Mouse (Mus musculus): ENCODE results near the gene Abcf3. TPM values are rescaled to one million over a fixed set of nuclear protein-coding genes. Genes with fewer than 3 reads are reported as not detected.

Gene Abcf3
- 39.0 and 45.1 TPM in 2 replicates for polyA plus RNA-seq (2012; rRNA removed)

DNA sequence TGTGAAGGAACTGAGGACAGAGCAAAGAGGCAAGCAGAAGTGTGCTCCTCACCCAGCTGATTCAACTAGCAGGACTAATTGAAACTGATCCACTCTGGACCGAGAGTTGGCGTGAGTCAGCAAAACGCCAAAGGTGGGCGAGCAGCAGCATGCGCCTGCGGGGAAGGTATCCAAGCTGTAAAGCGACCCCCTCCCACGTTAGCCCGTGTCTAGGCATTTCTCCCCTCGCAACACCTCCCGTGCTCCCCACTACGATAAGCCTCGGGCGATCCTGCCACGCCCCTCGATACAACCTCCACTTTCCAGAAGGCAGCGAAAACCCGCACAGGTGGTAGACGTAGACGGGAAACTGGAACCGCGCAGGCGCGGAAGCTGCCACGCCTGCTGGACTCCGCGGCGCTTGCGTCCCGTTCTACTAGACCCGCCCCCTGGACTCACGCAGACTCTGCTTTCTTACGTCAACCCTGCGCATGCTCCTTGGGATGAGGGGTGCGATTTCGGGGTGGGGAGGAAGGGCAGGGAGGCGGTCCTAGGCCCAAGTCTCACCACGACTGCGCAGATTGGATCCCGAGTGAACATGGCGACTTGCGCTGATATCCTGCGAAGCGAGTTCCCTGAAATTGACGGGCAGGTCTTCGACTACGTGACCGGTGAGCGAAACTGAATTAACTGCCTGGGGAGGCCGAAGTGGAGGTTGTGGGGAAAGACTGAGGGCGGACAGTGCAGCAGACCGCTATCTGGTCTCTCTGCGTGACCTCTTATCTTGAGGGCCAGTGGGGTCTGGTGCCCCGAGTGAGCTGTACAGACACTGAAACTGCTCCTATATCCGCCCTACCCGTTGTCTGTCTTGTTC is at the start of gene Abcf3:
Gene Abcf3 (plus strand): TSS at position 482 of the 853 bp plus-strand sequence.
- Histone ChIP-seq H3K27ac (ENCODE audit: insufficient read depth, low read depth, low read length) (peak within 1 kb of the TSS; percentile 66), H3K4me1 (ENCODE audit: control insufficient read depth, insufficient read depth, low read length) (peaks cover 3% of the 10 kb centered on the region; the same call in 1 of the 2 replicates), H3K27me3 (replicated peaks; ENCODE audit: control insufficient read depth, insufficient read depth, low read length) (no peaks in the 10 kb centered on the region), H3K36me3 (ENCODE audit: control insufficient read depth, insufficient read depth, low read length) (peaks cover 1% of the 10 kb centered on the region; the same call in 1 of the 2 replicates), H3K4me3 (ENCODE audit: insufficient read depth, low read depth, low read length) (peak within 1 kb of the TSS; percentile 79)
- under 1% methylated on average over 56 of the region's 56 CpGs for WGBS
- TF ChIP-seq POLR2A (IDR thresholded peaks at IDR 0.05; ENCODE audit: low read depth, low read length), result peak; percentile 92
- no peak for TF ChIP-seq CTCF (conservative IDR thresholded peaks at IDR 0.05; ENCODE audit: insufficient read depth, insufficient read length, low read depth, low read length)
- peak; percentile 99 for DNase-seq

DNA sequence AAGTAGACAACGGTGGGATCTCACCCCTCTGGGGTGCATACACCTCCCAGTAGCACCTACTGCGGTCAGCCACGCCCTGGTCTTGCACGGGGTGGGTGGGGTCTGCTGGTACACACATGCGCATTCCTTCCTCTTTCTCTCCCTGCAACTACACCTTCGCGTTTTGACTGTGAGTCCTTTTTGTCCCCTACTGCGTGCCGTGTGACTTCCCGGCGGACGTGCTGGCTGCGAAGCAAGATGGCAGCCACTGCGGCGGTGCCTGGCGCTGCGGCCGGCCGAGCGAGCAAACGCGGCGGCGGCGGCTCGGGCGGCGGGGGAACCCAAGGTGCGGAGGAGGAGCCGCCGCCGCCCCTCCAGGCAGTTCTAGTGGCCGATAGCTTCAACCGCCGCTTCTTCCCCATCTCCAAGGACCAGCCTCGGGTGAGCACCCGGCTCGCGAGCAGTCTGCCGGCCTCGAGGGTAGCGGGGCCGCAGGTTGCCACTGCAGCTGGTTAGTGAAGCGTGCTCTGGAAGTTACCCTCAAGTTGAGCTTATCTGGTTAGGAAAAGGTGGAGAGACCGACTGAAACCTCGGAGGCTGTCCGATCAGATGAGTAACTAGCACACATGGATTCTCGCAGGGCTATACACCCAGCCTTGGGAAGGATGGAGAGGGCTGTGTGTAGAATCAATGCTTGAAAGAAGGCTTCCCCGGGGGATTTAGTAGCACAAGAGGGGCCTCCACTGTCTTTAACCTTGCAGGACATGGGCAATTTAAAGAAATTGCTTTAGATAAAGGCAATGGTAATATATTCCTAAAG is 49.5 kb upstream of the Abcf3 start, which contains the start of gene Eif2b5:
Gene Eif2b5 (plus strand): TSS at position 141 of the 799 bp plus-strand sequence.
- DNase-seq, result peak; percentile 98
- 1% methylated on average over 49 of the region's 49 CpGs for WGBS
- H3K27me3 ChIP-seq (replicated peaks; ENCODE audit: control insufficient read depth, insufficient read depth, low read length), result no peaks in the 10 kb centered on the region
- peak within 1 kb of the TSS; percentile 56 for H3K4me3 ChIP-seq (ENCODE audit: insufficient read depth, low read depth, low read length)
- H3K4me1 ChIP-seq (ENCODE audit: control insufficient read depth, insufficient read depth, low read length), result no peaks in the 10 kb centered on the region
- TF ChIP-seq POLR2A (IDR thresholded peaks at IDR 0.05; ENCODE audit: low read depth, low read length) (peak; percentile 54), CTCF (conservative IDR thresholded peaks at IDR 0.05; ENCODE audit: insufficient read depth, insufficient read length, low read depth, low read length) (no peak)
- no peaks in the 10 kb centered on the region; the same call in 1 of the 2 replicates for H3K36me3 ChIP-seq (ENCODE audit: control insufficient read depth, insufficient read depth, low read length)
- H3K27ac ChIP-seq (ENCODE audit: insufficient read depth, low read depth, low read length), result peak within 1 kb of the TSS; percentile 11; the same call in 1 of the 2 replicates

DNA sequence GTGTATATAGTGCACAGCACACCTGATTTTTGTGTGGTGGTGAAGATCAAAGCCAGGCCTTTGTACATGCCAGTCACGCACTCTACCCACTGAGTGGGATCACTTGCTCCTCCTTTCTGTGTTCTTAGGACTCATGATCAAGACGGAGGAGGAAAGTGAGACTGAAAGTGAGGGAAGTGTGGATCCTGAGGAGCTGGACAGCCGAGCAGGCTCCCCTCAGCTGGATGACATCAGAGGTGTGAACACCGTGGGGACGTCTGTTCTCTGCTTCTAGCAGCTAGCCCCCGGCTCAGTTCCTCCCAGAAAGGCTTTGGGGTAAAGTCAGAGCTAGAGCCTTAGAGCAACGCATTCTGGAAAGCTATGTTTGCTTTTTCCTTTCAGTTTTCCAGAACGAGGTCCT is 42.4 kb upstream of the Abcf3 start:
- no peak for DNase-seq
- Histone ChIP-seq H3K36me3 (ENCODE audit: control insufficient read depth, insufficient read depth, low read length) (peaks cover 1% of the 10 kb centered on the region; the same call in 1 of the 2 replicates), H3K4me1 (ENCODE audit: control insufficient read depth, insufficient read depth, low read length) (no peaks in the 10 kb centered on the region), H3K4me3 (ENCODE audit: insufficient read depth, low read depth, low read length) (no peak overlapping the region), H3K27ac (ENCODE audit: insufficient read depth, low read depth, low read length) (no peak overlapping the region), H3K27me3 (replicated peaks; ENCODE audit: control insufficient read depth, insufficient read depth, low read length) (no peaks in the 10 kb centered on the region)
- 86% methylated on average over 8 of the region's 8 CpGs for WGBS
- TF ChIP-seq POLR2A (IDR thresholded peaks at IDR 0.05; ENCODE audit: low read depth, low read length) (no peak), CTCF (conservative IDR thresholded peaks at IDR 0.05; ENCODE audit: insufficient read depth, insufficient read length, low read depth, low read length) (no peak)

DNA sequence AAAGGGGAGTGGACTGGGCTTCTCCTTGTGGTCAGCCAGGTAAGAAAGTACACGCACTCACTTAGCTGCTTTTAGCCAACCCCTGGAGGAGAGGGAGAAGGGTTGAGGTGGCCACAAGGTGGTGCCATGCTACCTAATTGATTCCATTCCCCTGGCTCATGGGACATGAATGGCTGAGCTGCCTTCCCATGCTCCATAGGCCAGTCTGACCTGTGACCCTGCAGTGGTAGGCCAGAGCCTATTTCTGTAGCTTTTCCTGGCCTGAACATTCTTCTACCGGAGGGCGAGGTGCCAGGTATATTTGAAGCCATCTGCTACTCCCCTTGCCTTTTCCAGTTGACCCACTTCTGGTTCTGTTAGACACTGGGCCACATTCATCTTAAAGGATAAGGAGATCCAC is 39.0 kb upstream of the Abcf3 start:
- H3K36me3 ChIP-seq (ENCODE audit: control insufficient read depth, insufficient read depth, low read length), result peaks cover 1% of the 10 kb centered on the region; the same call in 1 of the 2 replicates
- H3K27me3 ChIP-seq (replicated peaks; ENCODE audit: control insufficient read depth, insufficient read depth, low read length), result no peaks in the 10 kb centered on the region
- no peaks in the 10 kb centered on the region for H3K4me1 ChIP-seq (ENCODE audit: control insufficient read depth, insufficient read depth, low read length)
- 55% methylated on average over 3 of the region's 3 CpGs for WGBS
- TF ChIP-seq CTCF (conservative IDR thresholded peaks at IDR 0.05; ENCODE audit: insufficient read depth, insufficient read length, low read depth, low read length), result peak; percentile 78
- no peak for TF ChIP-seq POLR2A (IDR thresholded peaks at IDR 0.05; ENCODE audit: low read depth, low read length)
- H3K27ac ChIP-seq (ENCODE audit: insufficient read depth, low read depth, low read length), result no peak overlapping the region
- peak; percentile 75 for DNase-seq
- no peak overlapping the region for H3K4me3 ChIP-seq (ENCODE audit: insufficient read depth, low read depth, low read length)

DNA sequence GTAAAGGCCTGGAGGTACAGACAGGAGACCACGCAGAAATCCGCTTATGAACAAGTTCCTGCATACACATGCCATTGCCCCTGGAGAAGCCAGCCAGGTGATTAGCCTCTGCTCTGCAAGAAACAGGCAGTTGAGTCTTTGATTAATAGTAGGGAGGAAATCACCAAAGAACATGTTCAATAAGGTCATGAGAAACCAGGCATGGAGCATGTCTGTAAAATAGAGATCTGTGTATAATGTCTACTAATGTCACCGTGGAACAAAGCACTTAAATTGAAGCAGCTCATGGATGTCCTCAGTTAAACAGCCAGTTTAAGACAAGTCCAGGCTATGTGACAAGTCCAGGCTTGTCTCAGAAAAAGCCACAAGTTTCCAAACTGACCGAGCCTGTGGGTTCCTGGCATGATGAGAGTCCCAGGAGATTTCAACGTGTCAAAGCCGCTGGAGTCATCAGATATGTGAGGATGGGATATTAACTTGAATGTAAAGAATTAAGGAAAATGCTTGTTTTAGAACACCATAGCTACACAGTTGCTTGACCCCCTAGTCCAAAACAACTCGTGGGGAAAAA is 37.0 kb upstream of the Abcf3 start:
- TF ChIP-seq POLR2A (IDR thresholded peaks at IDR 0.05; ENCODE audit: low read depth, low read length), result no peak
- TF ChIP-seq CTCF (conservative IDR thresholded peaks at IDR 0.05; ENCODE audit: insufficient read depth, insufficient read length, low read depth, low read length), result no peak
- no peaks in the 10 kb centered on the region for H3K27me3 ChIP-seq (replicated peaks; ENCODE audit: control insufficient read depth, insufficient read depth, low read length)
- H3K4me1 ChIP-seq (ENCODE audit: control insufficient read depth, insufficient read depth, low read length), result no peaks in the 10 kb centered on the region; the same call in 1 of the 2 replicates
- DNase-seq, result no peak
- H3K4me3 ChIP-seq (ENCODE audit: insufficient read depth, low read depth, low read length), result no peak overlapping the region
- no peak overlapping the region for H3K27ac ChIP-seq (ENCODE audit: insufficient read depth, low read depth, low read length)
- H3K36me3 ChIP-seq (ENCODE audit: control insufficient read depth, insufficient read depth, low read length), result no peaks in the 10 kb centered on the region; the same call in 1 of the 2 replicates
- 88% methylated on average over 7 of the region's 7 CpGs for WGBS

DNA sequence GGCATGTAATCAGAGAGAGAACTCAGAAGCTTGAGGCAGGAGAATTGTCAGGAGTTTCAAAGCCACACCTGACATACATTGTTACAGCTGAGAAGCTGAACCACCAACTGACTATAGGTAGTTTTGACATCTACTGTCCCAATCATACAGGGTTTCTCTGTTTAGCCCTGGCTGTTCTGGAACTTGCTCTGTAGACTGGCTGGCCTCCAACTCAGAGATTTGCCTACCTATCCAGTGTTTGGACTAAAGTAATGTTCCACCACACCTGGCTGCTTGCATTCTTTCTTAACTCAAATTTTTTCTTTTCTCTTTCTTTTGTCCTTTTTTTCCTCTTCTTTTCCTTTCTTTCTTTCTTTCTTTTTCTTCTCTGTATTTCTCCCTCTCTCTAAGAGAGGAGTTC is 32.3 kb upstream of the Abcf3 start:
- peak overlapping the region; percentile 82 for H3K4me3 ChIP-seq (ENCODE audit: insufficient read depth, low read depth, low read length)
- H3K27me3 ChIP-seq (replicated peaks; ENCODE audit: control insufficient read depth, insufficient read depth, low read length), result no peaks in the 10 kb centered on the region
- TF ChIP-seq POLR2A (IDR thresholded peaks at IDR 0.05; ENCODE audit: low read depth, low read length) (no peak), CTCF (conservative IDR thresholded peaks at IDR 0.05; ENCODE audit: insufficient read depth, insufficient read length, low read depth, low read length) (no peak)
- H3K4me1 ChIP-seq (ENCODE audit: control insufficient read depth, insufficient read depth, low read length), result peaks cover 4% of the 10 kb centered on the region; the same call in 1 of the 2 replicates
- H3K36me3 ChIP-seq (ENCODE audit: control insufficient read depth, insufficient read depth, low read length), result no peaks in the 10 kb centered on the region
- peak; percentile 59 for DNase-seq
- H3K27ac ChIP-seq (ENCODE audit: insufficient read depth, low read depth, low read length), result peak overlapping the region; percentile 75

All from kidney, adult 2 months (tissue).